Mouse (Mus musculus): ENCODE results near the gene Tspan3.

DNA sequence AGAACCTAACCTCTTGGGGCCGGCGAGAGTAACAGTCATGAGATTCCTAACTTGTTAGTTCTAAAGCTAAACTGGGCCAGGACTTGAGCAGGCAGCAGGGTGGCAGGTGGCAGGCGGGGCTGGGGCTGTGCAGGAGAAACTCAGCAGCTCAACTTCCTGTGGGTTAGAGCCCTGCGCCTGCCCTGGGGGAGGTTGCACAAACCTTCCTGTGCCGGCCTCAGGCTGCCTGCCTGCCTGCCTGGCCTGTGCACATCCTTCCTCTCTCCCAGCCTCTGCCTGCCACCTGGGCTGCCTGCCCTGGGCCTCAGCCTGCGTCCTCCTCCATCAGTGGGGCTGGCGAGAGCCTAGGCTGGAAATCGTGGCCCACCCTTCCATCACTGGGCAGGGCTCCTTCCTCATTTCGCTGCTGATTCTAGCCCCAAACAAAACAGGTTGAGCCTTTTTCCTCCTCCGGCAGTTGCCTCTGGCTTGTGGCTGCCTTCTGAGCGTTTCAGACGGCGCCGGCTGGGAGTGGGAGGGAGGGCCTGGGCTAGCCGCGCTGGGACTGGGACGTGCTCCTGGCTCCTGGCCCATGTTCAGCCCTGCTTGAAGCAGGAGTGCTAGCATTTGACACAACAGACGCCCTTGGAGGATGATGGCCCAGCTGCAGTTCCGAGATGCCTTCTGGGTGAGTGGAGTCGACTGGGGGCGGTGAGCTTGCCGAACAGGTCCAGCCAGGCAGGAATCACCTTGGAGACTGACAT, 75.3 kb downstream of the Tspan3 start, which contains the start of gene Pstpip1:
- TF ChIP-seq POLR2A (IDR thresholded peaks at IDR 0.05; ENCODE audit: low read depth, low read length) = no peak
- no peak for TF ChIP-seq CTCF (IDR thresholded peaks at IDR 0.05; ENCODE audit: extremely low read depth, insufficient read length, insufficient replicate concordance, low read depth, low read length)

Data from small intestine, adult 2 months (tissue).